Mouse (Mus musculus) layer of hippocampus, adult 18-20 months (tissue): ENCODE measurements at regions not wholly inside any gene's neighbourhood (a gene's known extent, or its start where the extent isn't known, plus 50 kb on each side); places are given as distances from the start of the nearest gene placed in this dataset.
"Not testable (repeated sequence)": the region's sequence is repeated elsewhere in the genome, so short reads cannot be mapped to it uniquely, and the experiment has no call there.

Experiments
- DNase-seq, 2 experiments: peaks; one replicate each; pipeline ENCODE4 v3.0.0; 2022; ENCODE audit warnings: low spot score in 2 of 2
- microRNA-seq, 2 experiments: library from miRNA; unstranded; fragments of <30 nt; microRNA quantifications; one replicate each; pipeline ENCODE4 v1.2.0; 2021

GRCm38 (mm10) chr4:81550256-81550655 lies 107.6 kb upstream of the Mpdz start:
- DNase-seq, result no peak

GRCm38 (mm10) chr4:81540496-81540895 lies 97.9 kb upstream of the Mpdz start:
- DNase-seq, result peak; percentile 25 to 69

GRCm38 (mm10) chr4:81539551-81539950 lies 96.9 kb upstream of the Mpdz start:
- peak in 1 of 2 experiments; percentile 81 for DNase-seq

DNA sequence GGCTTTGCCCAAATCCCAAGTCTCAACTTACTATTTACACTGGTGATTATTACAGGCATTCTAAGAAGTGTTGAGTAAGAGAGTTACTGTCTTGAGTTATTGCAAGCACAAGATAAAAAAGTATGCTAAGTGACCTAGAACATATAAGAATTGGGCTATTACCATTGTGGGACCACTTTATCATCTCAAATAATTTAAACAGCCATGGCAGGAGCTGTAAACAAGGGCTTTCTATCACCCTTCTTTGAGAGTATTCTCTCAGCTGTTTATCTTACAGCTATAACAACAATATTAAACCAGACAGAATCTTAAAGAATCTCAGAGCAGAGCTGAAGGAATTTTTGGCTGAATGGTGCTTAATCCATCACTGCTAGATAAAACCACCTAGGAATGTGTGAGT lies 94.2 kb upstream of the Mpdz start:
- no peak for DNase-seq

- no peak for DNase-seq
These were observed 87.9 kb upstream of the Mpdz start for GRCm38 (mm10) chr4:81530546-81530945.

- DNase-seq, result not testable (repeated sequence)
These were observed 76.5 kb upstream of the Mpdz start for GRCm38 (mm10) chr4:81519151-81519550.

DNA sequence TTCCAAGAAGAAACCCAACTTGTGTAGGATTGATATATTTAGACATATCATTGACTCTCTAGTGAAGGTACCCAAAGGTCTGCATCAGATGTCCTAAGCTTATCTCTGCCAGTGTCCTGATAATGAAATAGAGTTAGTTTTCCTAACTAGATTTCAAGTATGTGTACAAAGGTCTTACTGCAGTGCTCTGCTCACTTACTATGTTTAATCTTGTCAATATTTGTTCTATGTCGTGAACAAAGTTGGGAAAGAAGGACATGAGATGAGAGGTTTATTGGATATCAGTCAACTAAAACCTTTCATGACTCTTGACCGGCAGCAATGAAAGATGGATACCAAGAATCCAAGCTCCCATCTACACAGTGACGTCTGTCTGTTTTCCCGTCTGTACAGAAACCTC lies 71.9 kb upstream of the Mpdz start:
- DNase-seq, result no peak

DNA sequence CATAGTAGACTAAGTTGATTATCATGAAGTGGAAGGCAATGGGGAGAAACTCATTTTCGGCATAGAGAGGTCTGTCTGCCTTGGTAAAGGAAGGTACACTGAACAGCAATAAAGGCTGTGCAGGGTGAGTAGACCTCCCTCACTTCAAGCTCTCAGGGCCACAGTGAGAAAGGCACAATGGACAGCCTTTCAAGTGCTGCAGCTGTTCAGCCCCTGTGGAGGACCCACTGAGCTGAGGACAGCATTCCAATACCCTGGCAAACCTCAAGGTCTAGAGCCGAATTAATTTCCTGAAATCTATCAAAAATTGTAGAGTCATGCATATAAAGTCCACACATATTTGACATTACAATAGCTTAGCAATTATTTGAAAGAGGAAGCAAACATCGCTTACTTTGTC lies 69.8 kb upstream of the Mpdz start:
- DNase-seq, result no peak

DNA sequence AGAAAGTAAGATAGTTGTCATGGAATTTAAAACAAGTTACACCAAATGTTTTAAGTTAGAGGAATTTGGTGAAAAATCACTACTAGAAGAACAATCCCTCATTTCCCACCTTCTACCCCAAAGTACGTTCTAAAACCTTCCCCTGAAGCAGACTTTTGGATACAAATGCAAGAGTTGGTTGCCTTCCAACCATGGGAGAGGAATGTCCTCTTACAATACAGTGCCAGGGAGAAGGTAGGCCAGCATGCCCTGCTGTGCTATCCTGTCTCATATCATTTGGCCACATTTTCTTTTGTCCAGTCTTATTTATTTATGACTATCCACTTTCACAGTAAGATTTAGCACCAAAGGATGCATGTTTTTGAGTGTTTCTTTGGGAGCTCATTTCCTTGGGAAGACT lies 66.2 kb upstream of the Mpdz start:
- no peak for DNase-seq

DNA sequence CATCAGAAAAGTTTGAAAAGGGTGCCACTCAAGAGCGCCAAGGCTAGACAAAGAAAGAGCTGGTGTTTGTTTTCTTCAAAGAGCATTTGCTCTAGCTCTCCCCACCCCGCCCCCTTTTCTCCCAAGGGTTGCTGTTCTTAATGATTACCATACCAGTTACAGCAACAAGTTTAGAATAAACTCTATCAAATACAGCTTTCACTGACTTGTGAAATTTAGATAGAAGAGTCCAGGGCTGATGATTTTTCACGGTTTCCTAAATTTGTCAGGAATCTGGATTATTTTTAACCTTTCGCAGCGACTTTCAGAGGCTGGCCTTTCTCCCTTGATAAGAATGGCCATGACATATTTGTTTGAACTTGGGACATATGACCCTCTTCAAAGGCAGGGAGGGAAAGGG lies 64.2 kb upstream of the Mpdz start:
- no peak for DNase-seq

- DNase-seq, result no peak
These were observed 63.7 kb upstream of the Mpdz start for GRCm38 (mm10) chr4:81506306-81506705.

DNA sequence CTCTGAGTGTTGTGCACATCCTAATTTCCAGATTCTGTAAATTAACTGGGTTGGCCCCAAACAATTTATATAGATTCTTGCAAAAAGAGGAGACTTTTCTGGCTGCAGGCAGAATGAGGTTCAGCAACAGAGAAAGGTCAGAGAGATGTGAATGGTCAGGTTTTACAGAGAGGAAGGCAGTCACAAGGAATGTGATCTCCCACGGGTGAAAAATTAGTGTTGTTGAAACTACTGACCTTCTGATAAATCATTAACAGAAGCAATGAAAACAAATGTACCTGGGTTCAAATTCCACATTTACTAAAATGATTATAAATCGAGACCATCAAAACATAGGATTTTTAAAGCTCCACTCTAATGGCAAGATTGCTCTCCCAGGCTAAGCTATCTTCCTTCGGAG lies 62.5 kb upstream of the Mpdz start:
- no peak for DNase-seq

DNA sequence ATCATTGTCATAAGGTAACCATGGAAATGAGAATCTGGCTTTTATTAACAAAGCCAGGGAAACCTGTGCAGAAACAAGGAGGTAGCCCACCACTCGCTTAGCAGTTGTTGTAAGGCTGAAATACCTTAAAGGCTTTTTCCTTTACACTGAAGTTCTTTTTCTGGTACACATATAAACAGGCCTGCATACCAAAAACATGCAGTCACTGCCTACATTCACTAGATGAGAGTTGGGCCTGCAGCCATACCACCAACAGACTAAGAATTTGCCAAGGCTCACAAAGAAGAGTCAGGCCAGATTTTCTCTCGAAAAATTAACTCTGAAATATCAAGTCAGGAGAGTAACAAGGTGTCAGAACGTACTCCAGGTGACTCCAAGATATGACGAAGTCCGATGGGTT lies 61.3 kb upstream of the Mpdz start:
- no peak for DNase-seq

DNA sequence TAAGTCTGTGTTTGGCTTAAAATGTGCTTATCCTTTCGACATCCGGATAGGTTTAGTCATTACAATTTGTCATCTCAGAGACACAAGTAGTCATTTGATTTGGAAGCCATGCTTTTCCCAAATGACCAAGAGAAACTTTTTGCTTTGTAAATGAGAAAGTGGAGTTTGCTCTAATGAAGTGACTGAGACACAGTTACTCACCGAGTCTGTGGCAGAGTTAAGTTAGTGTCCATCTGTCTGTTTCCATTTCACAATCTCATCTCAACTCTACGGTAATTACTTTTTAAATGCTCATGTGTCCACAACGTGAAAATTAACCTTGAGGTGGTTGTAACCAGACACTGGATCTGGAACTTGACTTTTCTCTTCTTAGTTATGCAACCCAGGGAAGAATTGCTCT lies 59.2 kb upstream of the Mpdz start:
- DNase-seq, result no peak

DNA sequence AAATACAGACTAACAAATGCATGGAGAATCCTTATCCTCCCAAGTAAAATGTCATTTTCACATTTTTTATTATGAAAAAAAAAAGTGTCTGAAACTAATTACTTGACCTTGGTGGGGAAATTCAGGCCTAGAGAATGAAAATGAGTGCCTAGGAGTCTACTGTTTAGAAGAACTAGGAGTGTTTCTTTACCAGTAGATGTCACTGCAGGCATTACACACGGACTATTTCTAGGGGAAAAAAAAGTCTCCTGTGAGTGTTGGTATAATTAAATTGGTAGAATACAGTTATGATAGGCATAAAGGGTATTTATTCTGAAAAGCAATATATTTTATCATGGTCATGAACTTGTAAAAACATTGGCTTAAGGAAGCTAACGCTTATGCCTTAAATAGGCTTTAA lies 55.5 kb upstream of the Mpdz start:
- DNase-seq, result peak in 1 of 2 experiments; percentile 52

DNA sequence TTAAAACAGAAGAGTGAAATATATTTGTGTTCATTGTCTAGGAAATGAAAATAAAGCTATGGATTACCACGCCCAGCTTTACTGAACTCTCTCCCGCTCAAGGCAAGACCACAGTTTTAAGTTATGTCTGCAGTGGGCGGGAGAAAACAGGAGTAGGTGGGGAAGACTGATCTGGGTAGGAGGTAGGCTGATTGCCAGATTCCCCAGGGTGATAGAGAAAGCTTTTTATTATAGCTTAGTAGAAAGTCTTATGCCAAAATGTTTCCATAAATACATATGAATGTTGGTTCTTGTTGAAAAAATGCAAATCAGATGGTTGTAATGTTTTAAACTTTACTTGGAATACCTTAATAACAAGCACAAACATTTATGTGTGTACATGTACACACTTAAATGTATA lies 50.2 kb upstream of the Mpdz start:
- DNase-seq, result no peak

Small RNA genes lying in the stretch of these regions (microRNA-seq; reads per million reads assigned to microRNA genes)
- gene Gm22402, result 0 reads per million in 2 experiments
